Mouse (Mus musculus) midbrain, embryonic 12.5 days (tissue): Measurements from ENCODE around the gene Spen. TPM values are rescaled to one million over a fixed set of nuclear protein-coding genes. Genes with fewer than 3 reads are reported as not detected.

Experiments used
- ATAC-seq: fragments of 200-750 bp; cut with Nextera tagmentation; 2 replicates; pipeline ENCODE4 v1.8.0; 2017; ENCODE audit warnings: low read depth, moderate TSS enrichment, moderate library complexity; ENCODE audit not compliant: low FRiP score
- H3K27ac ChIP-seq: fragments of 300-500 bp; sonication (generic); replicated peaks from 2 replicates; pipeline ENCODE4 v1.5.1; 2016; ENCODE audit warnings: mild to moderate bottlenecking
- H3K27me3 ChIP-seq: fragments of 300-500 bp; sonication (generic); 2 replicates; pipeline ENCODE4 v1.6.1; 2016; ENCODE audit warnings: mild to moderate bottlenecking
- H3K36me3 ChIP-seq: fragments of 300-500 bp; sonication (generic); 2 replicates; pipeline ENCODE4 v1.6.1; 2016
- H3K4me1 ChIP-seq: fragments of 300-500 bp; sonication (generic); 2 replicates; pipeline ENCODE4 v1.6.1; 2016
- H3K4me2 ChIP-seq: fragments of 300-500 bp; sonication (generic); replicated peaks from 2 replicates; pipeline ENCODE4 v1.6.1; 2016; ENCODE audit warnings: mild to moderate bottlenecking, moderate library complexity
- H3K4me3 ChIP-seq: fragments of 300-500 bp; sonication (generic); 2 replicates; pipeline ENCODE4 v1.5.1; 2016; ENCODE audit warnings: mild to moderate bottlenecking
- H3K9ac ChIP-seq: fragments of 300-500 bp; sonication (generic); replicated peaks from 2 replicates; pipeline ENCODE4 v1.6.1; 2016; ENCODE audit warnings: mild to moderate bottlenecking, moderate library complexity
- H3K9me3 ChIP-seq: fragments of 300-500 bp; sonication (generic); 2 replicates; pipeline ENCODE4 v1.6.1; 2016; ENCODE audit warnings: mild to moderate bottlenecking
- WGBS: fragments of 180-500 bp; shearing (Covaris S2); methylation state at CpG from one replicate; pipeline ENCODE4 v1.1.7; 2016; 5-methylcytosine and 5-hydroxymethylcytosine counted together
- polyA plus RNA-seq: library from polyadenylated mRNA; unstranded; fragments of >200 nt; fragmentation: Nextera tagmentation; extraction: Ambion mirVana; gene quantifications from 2 replicates; pipeline ENCODE4 v1.2.1, GENCODE M21; 2016

Spen gene
- polyA plus RNA-seq, 1 experiment from 2014 or later: 22.2 TPM

DNA sequence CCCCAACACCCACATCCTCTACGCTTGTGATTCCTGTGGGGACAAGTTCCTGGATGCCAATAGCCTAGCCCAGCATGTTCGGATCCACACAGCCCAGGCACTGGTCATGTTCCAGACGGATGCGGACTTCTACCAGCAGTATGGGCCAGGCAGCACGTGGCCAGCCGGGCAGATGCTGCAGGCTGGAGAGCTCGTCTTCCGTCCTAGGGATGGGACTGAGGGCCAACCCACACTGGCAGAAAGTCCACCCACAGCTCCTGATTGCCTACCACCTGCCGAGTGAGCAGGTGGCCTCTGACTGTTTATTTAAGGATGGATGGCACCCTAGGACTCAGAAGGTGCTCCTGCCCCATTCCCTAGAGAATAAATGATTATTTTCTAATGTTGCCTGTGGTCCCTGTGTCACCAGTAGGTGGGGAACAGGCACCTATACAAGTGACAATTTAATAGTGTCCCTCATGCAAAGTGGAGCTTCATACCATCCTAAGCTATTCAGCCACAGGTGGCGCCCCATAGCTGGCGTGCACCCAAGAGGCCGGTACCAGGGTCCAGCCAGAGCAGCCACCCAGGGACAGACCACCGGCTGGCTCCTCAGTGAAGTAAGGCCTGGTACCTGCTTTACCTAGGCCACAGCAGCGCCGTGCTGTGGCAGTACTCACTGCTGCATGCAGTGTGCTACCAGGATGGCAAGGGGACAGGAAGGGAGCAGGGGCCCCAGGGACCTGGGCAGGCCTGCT lies 71.4 kb downstream of the Spen start:
- Histone ChIP-seq H3K4me1 (no peaks in the 10 kb centered on the region), H3K4me2 (no peak overlapping the region), H3K9me3 (no peaks in the 10 kb centered on the region), H3K36me3 (peaks cover 99% of the 10 kb centered on the region), H3K27me3 (no peaks in the 10 kb centered on the region), H3K4me3 (no peak overlapping the region), H3K9ac (no peak overlapping the region), H3K27ac (no peak overlapping the region)
- ATAC-seq: no peak
- 90% methylated on average over 15 of the region's 15 CpGs for WGBS

DNA sequence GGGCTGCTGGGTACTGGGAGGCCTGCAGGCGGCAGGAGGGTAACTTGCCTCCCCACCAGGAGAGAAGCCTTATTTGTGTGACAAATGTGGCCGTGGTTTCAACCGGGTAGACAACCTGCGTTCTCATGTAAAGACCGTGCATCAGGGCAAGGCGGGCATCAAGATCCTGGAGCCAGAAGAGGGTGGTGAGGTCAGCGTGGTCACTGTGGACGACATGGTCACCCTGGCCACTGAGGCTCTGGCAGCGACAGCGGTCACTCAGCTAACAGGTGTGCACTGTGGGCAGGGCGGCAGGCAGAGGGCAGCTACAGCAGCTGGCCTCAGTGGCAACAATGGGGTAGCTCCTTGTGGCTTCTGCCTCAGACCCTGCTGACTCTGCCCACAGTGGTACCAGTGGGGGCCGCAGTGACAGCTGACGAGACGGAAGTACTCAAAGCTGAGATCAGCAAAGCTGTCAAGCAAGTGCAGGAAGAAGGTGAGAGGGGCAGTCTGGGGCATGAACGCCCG lies 72.1 kb downstream of the Spen start:
- Histone ChIP-seq H3K4me1 (peaks cover 3% of the 10 kb centered on the region; the same call in 1 of the 2 replicates), H3K36me3 (peaks cover 95% of the 10 kb centered on the region), H3K9ac (no peak overlapping the region), H3K27ac (no peak overlapping the region; the same call in 1 of the 2 replicates), H3K4me3 (no peak overlapping the region), H3K4me2 (no peak overlapping the region), H3K27me3 (no peaks in the 10 kb centered on the region), H3K9me3 (no peaks in the 10 kb centered on the region)
- ATAC-seq: no peak
- WGBS: 94% methylated on average over 16 of the region's 16 CpGs

DNA sequence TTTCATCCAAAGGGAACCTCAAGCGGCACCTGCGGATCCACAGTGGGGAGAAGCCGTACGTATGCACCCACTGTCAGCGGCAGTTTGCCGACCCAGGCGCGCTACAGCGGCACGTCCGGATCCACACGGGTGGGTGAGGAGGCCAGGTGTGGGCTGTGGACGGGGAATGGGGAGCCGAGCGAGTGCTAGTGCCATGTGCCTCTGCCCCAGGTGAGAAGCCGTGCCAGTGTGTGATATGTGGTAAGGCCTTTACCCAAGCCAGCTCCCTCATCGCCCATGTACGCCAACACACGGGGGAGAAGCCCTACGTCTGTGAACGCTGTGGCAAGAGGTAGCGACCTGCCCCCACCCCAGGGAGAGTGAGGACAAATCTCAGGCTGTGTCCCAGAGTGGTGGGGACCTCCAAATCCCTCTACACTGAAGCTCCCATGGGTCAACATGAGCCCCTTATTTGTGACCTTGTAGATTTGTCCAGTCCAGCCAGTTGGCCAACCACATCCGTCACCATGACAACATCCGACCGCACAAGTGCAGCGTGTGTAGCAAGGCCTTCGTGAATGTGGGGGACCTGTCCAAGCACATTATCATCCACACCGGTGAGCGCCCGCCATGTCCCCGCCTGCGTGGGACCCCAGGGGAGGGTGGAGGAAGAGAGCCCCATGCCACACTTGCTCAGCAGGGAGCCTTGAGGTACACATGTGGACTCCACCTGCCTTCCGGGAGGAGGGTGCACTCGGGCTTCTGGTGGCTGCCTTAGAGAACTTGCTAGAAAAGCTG lies 72.7 kb downstream of the Spen start:
- Histone ChIP-seq H3K9me3 (no peaks in the 10 kb centered on the region), H3K4me1 (peaks cover 9% of the 10 kb centered on the region; the same call in 1 of the 2 replicates), H3K27me3 (no peaks in the 10 kb centered on the region), H3K9ac (no peak overlapping the region), H3K36me3 (peaks cover 89% of the 10 kb centered on the region), H3K4me3 (no peak overlapping the region), H3K27ac (no peak overlapping the region; the same call in 1 of the 2 replicates), H3K4me2 (no peak overlapping the region)
- no peak for ATAC-seq
- WGBS: 90% methylated on average over 34 of the region's 34 CpGs

DNA sequence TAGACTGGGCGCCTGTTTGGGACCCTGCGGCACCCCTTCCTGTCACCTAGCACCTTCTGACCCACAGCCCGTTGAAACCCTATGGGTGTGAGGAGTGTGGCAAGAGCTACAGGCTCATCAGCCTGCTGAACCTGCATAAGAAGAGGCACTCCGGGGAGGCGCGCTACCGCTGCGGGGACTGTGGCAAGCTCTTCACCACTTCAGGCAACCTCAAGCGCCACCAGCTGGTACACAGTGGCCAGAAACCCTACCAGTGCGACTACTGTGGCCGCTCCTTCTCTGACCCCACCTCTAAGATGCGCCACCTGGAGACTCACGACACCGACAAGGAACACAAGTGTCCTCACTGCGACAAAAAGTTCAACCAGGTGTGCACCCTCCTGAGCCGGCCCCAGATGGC lies 73.7 kb downstream of the Spen start:
- Histone ChIP-seq H3K9me3 (no peaks in the 10 kb centered on the region), H3K27me3 (no peaks in the 10 kb centered on the region), H3K4me2 (no peak overlapping the region), H3K27ac (no peak overlapping the region), H3K4me3 (no peak overlapping the region), H3K36me3 (peaks cover 81% of the 10 kb centered on the region), H3K4me1 (peaks cover 12% of the 10 kb centered on the region; the same call in 1 of the 2 replicates), H3K9ac (no peak overlapping the region)
- no peak for ATAC-seq
- WGBS: 76% methylated on average over 16 of the region's 16 CpGs

DNA sequence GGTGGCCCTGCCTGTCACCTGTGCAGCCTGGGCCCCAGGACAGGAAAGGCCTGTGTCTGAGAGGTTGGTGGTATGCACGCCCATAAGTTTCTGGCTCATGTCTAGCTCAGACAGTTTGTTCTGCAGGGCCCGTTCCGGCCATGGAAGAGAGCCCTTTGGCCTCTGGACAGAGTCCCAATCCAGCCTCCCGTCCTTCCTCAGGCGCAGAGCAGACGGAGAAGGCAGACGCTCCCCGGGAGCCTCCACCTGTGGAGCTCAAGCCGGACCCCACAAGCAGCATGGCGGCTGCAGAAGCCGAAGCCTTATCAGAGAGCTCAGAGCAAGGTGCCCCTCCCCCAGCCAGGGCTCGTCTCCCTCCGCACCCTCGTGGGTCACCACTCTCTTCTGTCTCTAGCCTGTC lies 74.9 kb downstream of the Spen start:
- no peak for ATAC-seq
- Histone ChIP-seq H3K9ac (no peak overlapping the region), H3K27me3 (no peaks in the 10 kb centered on the region), H3K4me1 (peaks cover 20% of the 10 kb centered on the region), H3K4me3 (no peak overlapping the region), H3K27ac (no peak overlapping the region), H3K9me3 (no peaks in the 10 kb centered on the region), H3K4me2 (no peak overlapping the region), H3K36me3 (peaks cover 71% of the 10 kb centered on the region)
- 86% methylated on average over 14 of the region's 14 CpGs for WGBS

DNA sequence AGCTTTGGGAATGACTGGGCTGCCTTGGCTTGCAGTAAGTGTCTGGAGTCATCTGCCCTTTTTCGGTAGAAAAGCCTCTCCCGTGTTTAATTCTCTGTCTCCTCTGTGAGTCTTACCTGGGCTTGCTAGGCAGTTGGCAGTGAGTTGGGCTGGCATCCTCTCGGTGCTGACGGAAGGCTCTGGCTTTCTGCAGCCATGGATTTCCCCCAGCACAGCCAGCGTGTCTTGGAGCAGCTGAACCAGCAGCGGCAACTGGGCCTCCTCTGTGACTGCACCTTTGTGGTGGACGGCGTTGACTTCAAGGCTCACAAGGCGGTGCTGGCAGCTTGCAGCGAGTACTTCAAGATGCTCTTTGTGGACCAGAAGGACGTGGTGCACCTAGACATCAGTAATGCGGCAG lies 76.8 kb downstream of the Spen start:
- ATAC-seq: no peak
- Histone ChIP-seq H3K27ac (no peak overlapping the region; the same call in 1 of the 2 replicates), H3K36me3 (peaks cover 54% of the 10 kb centered on the region), H3K27me3 (no peaks in the 10 kb centered on the region), H3K4me1 (peaks cover 29% of the 10 kb centered on the region), H3K4me2 (no peak overlapping the region), H3K9ac (no peak overlapping the region), H3K4me3 (no peak overlapping the region), H3K9me3 (no peaks in the 10 kb centered on the region)
- WGBS: 89% methylated on average over 12 of the region's 12 CpGs

DNA sequence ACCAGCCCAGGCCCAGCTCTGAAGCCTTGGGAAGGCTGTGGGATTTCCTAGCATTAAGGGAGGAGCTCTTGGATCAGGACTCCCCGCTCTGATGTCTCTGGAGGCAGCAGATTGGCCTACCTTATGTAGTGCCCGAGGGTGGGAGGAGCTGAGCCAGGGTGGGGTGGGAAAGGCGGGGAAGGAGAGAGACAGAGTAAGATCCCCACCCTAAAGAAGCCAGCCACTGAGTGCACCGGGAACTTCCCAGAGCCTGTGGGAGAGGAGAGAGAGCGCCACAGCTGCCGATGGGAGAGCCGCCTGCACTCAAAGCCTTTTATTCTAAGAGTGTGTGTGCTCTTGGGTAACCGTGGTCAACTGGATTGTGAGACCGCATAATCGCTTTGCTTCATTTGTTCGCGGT lies 77.3 kb downstream of the Spen start:
- Histone ChIP-seq H3K27ac (no peak overlapping the region; the same call in 1 of the 2 replicates), H3K4me1 (peaks cover 29% of the 10 kb centered on the region), H3K9me3 (no peaks in the 10 kb centered on the region), H3K4me3 (no peak overlapping the region), H3K4me2 (no peak overlapping the region), H3K9ac (no peak overlapping the region), H3K27me3 (no peaks in the 10 kb centered on the region), H3K36me3 (peaks cover 54% of the 10 kb centered on the region)
- ATAC-seq: peak; percentile 10; the same call in 1 of the 2 replicates
- 30% methylated on average over 12 of the region's 12 CpGs for WGBS

DNA sequence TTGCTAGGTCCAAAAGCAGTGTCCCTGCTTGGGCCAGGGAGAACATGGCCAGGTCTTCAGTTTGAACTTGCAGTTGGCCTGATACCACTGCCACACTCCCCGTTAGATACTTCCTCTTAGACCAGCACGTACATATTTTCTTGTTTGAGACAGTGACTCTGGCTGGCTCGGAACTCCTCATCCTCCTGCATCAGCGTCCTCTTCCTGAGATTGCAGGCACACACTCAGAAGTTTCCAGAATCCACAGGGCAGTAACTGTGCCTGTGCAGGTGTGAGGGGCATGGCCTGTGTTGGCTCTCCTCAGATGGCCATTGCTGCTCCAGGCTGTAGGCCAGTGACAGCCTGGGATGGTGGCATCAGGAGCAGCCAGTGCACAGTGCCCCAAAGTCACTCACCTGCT lies 77.9 kb downstream of the Spen start:
- no peaks in the 10 kb centered on the region for H3K27me3 ChIP-seq
- WGBS: 98% methylated on average over 4 of the region's 4 CpGs
- H3K9ac ChIP-seq: no peak overlapping the region; the same call in 1 of the 2 replicates
- H3K27ac ChIP-seq: no peak overlapping the region; the same call in 1 of the 2 replicates
- H3K9me3 ChIP-seq: no peaks in the 10 kb centered on the region
- H3K36me3 ChIP-seq: peaks cover 50% of the 10 kb centered on the region
- no peak overlapping the region for H3K4me2 ChIP-seq
- H3K4me1 ChIP-seq: peaks cover 29% of the 10 kb centered on the region
- no peak overlapping the region for H3K4me3 ChIP-seq
- no peak for ATAC-seq

DNA sequence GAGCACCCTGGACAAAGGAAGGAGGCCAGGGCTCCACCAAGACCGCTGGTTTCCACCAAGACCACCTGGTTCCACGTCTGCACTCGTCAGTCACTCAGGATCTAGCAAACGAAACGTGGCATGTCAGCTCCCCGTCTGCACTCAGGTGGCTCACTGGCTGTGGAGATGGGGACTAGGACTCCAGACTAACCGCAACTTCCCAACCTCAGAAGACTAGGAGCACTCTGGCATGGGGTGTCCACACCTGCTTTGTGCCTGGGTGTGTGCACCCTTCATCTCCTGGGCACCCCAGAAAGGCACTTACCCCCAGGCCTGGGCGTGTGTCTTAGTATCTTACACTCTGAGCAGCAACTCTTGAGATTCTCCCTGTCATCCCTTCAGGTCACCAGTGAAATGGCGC lies 78.6 kb downstream of the Spen start:
- ATAC-seq: no peak
- Histone ChIP-seq H3K4me3 (no peak overlapping the region), H3K4me1 (peaks cover 29% of the 10 kb centered on the region), H3K9ac (no peak overlapping the region), H3K9me3 (no peaks in the 10 kb centered on the region), H3K36me3 (peaks cover 49% of the 10 kb centered on the region), H3K27ac (no peak overlapping the region), H3K4me2 (no peak overlapping the region), H3K27me3 (no peaks in the 10 kb centered on the region)
- 88% methylated on average over 9 of the region's 9 CpGs for WGBS

DNA sequence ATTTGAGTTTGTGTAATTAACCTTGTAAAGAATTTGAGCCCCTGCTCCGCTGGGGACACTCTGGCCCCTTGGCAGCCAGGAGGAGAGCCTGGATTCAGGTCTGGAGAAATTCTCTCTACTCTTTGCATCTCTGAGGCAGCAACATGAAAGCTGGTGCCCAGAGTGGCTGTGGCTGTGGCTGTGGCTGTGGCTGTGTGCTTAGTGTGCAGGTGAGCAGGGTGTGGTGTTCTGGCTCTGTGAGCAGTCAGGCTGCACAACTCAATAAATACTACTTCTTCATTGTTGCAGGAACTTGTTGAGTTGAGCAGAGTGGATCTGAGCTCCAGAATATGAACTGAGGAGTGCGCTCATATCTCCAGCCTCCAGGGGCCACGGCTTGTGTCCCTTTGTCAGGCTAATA lies 79.5 kb downstream of the Spen start:
- Histone ChIP-seq H3K9me3 (no peaks in the 10 kb centered on the region), H3K27me3 (no peaks in the 10 kb centered on the region), H3K4me2 (no peak overlapping the region), H3K27ac (no peak overlapping the region), H3K4me1 (peaks cover 29% of the 10 kb centered on the region), H3K9ac (no peak overlapping the region), H3K4me3 (no peak overlapping the region), H3K36me3 (peaks cover 40% of the 10 kb centered on the region)
- ATAC-seq: no peak
- 68% methylated on average over 3 of the region's 3 CpGs for WGBS

DNA sequence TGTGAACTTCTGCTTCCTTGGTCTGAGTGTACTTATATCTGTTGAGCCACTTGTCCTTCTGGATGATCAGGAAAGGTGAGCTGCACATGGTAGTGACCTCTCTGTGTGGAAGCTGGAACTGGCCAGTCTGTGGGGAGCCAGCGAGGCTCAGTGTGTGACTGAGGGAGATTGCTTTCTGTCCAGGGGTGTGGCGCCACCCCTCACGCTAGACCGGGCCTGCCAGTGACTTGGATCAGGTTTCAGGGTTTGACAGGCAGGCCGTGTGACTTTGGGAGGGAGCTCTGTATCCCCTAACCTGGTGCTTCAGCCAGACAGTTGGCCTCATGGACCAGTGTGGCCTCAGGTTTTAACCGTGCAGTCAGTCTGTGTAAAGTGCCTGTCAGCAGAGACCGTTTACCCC lies 80.2 kb downstream of the Spen start:
- no peak overlapping the region for H3K4me3 ChIP-seq
- peak overlapping the region; percentile 4; the same call in 1 of the 2 replicates for H3K9ac ChIP-seq

More for the DNA sequence above, 80.2 kb downstream of the Spen start:
- WGBS: 15% methylated on average over 7 of the region's 7 CpGs
- no peak for ATAC-seq
- Histone ChIP-seq H3K27ac (peak overlapping the region; percentile 54; the same call in 1 of the 2 replicates), H3K27me3 (no peaks in the 10 kb centered on the region), H3K36me3 (peaks cover 38% of the 10 kb centered on the region), H3K4me2 (no peak overlapping the region), H3K4me1 (peaks cover 29% of the 10 kb centered on the region), H3K9me3 (no peaks in the 10 kb centered on the region)
